In the genomic region with DNA sequence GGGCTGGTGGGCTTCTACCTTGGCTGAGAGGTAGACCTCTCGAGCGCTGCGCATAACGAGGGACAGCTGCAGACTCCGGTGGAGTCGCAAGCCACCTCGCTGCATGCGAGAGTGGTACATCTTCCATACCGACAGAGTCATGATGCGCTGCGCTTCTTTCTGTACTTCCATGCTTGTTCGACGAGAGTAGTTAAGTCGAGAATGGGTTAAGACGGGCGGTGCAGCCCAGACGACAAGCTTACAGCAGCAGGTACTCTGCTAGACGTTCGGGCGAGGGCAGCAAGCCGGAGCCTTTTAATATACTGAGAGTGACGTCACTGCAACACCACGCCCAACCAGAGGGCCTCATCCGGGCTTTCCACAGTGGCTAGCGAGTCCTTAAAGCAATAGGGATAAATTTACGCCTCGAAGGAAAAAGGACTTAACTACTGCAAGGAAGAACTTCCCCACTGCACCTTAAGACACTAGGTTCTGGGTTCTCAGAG, we compare ENCODE assay signal across 8 mouse cellular contexts. TPM values are rescaled to one million over a fixed set of nuclear protein-coding genes. Genes with fewer than 3 reads are reported as not detected.
DNase-seq lines count a peak whose midpoint lies in the region; ATAC-seq and TF ChIP-seq lines count a peak whose summit lies in the region.

TSS of gene Ier2 (minus strand) at position 272 of the 485 bp plus-strand sequence.

- H3K27ac ChIP-seq in MEL (ENCODE audit: control insufficient read depth, low read depth, low read length), result peak within 1 kb of the TSS; percentile 95
- peak within 1 kb of the TSS; percentile 78 for H3K27ac ChIP-seq in cerebellum, adult 2 months (ENCODE audit: insufficient read depth, low read length)
- H3K27ac ChIP-seq in forebrain, postnatal 0 days (ENCODE audit: low read depth, low read length), result peak within 1 kb of the TSS; percentile 72
- peak within 1 kb of the TSS; percentile 97 for H3K27ac ChIP-seq in lung, embryonic 14.5 days (ENCODE audit: low read depth)

- H3K4me1 ChIP-seq in MEL (ENCODE audit: control insufficient read depth in 1 of 2, insufficient read depth in 2 of 2, low read length in 2 of 2), result peaks cover 2 to 28% of the 10 kb centered on the region in 2 experiments
- H3K4me1 ChIP-seq in cerebellum, adult 2 months (ENCODE audit: control insufficient read depth, insufficient read depth, low read length), result peaks cover 3% of the 10 kb centered on the region; the same call in 1 of the 2 replicates
- H3K4me1 ChIP-seq in forebrain, postnatal 0 days (ENCODE audit: insufficient read depth), result peaks cover 7% of the 10 kb centered on the region
- peaks cover 19% of the 10 kb centered on the region for H3K4me1 ChIP-seq in lung, embryonic 14.5 days (ENCODE audit: insufficient read depth)

- ATAC-seq in forebrain, postnatal 0 days, result peak; percentile 77
- peak; percentile 67 for ATAC-seq in lung, embryonic 14.5 days (ENCODE audit: insufficient read depth)
- ATAC-seq in neutrophil, adult 5-6 weeks (ENCODE audit: extremely low read depth, insufficient number of reproducible peaks, low FRiP score, poor library complexity, severe bottlenecking), result peak; percentile 49

- peaks cover 0 to 19% of the 10 kb centered on the region in 2 experiments; a peak in 2 of 4 replicates for H3K36me3 ChIP-seq in MEL (ENCODE audit: control insufficient read depth in 1 of 2, insufficient read depth in 2 of 2, low read length in 2 of 2)
- no peaks in the 10 kb centered on the region for H3K36me3 ChIP-seq in forebrain, postnatal 0 days (ENCODE audit: insufficient read depth)
- no peaks in the 10 kb centered on the region for H3K36me3 ChIP-seq in lung, embryonic 14.5 days (ENCODE audit: insufficient read depth)

- DNase-seq in MEL (ENCODE audit: low read depth, low spot score), result peak; percentile 97
- peak; percentile 97 for DNase-seq in cerebellum, adult 2 months
- peak; percentile 95 for DNase-seq in forebrain, postnatal 0 days
- DNase-seq in heart, postnatal 4 days, result peak; percentile 96
- DNase-seq in layer of hippocampus, adult 8-10 months (ENCODE audit: low spot score in 2 of 2), result peak; percentile 91 to 92
- DNase-seq in lung, embryonic 14.5 days, result peak; percentile 99
- DNase-seq in testis, postnatal 14 days (ENCODE audit: low spot score), result peak; percentile 91

- TF ChIP-seq POLR2A in MEL (IDR thresholded peaks at IDR 0.05; ENCODE audit: control insufficient read depth in 1 of 2, insufficient read depth in 1 of 2, low read depth in 1 of 2, low read length in 2 of 2, poor library complexity in 1 of 2), result peak; percentile 99 to 100
- peak; percentile 100 for TF ChIP-seq POLR2A in cerebellum, adult 2 months (IDR thresholded peaks at IDR 0.05; ENCODE audit: borderline replicate concordance, insufficient read depth, low read length)

- H3K79me2 ChIP-seq in MEL (ENCODE audit: control insufficient read depth, insufficient read depth, low read length, poor library complexity), result peaks cover 52% of the 10 kb centered on the region

- H3K9ac ChIP-seq in MEL (ENCODE audit: control insufficient read depth, low read depth, low read length, poor library complexity, severe bottlenecking), result peak within 1 kb of the TSS; percentile 88
- H3K9ac ChIP-seq in forebrain, postnatal 0 days, result peak within 1 kb of the TSS; percentile 46
- peak within 1 kb of the TSS; percentile 93 for H3K9ac ChIP-seq in lung, embryonic 14.5 days

- WGBS in cerebellum, adult 2 months, result under 1% methylated on average over 27 of the region's 27 CpGs
- WGBS in forebrain, postnatal 0 days, result 2% methylated on average over 27 of the region's 27 CpGs
- under 1% methylated on average over 27 of the region's 27 CpGs for WGBS in lung, embryonic 14.5 days

- no peaks in the 10 kb centered on the region for H3K27me3 ChIP-seq in MEL (ENCODE audit: control insufficient read depth in 1 of 2, insufficient read depth in 2 of 2, low read length in 2 of 2)
- no peaks in the 10 kb centered on the region for H3K27me3 ChIP-seq in cerebellum, adult 2 months (ENCODE audit: control insufficient read depth, insufficient read depth, low read length)
- H3K27me3 ChIP-seq in forebrain, postnatal 0 days (ENCODE audit: insufficient read depth, low read length), result no peaks in the 10 kb centered on the region
- H3K27me3 ChIP-seq in lung, embryonic 14.5 days (ENCODE audit: insufficient read depth, low read length), result no peaks in the 10 kb centered on the region

- H3K4me2 ChIP-seq in forebrain, postnatal 0 days (ENCODE audit: low read depth), result peak within 1 kb of the TSS; percentile 62
- peak within 1 kb of the TSS; percentile 89 for H3K4me2 ChIP-seq in lung, embryonic 14.5 days

- no peak for TF ChIP-seq EP300 in MEL (IDR thresholded peaks at IDR 0.05; ENCODE audit: low read depth in 1 of 2, low read length in 2 of 2)

- H3K4me3 ChIP-seq in MEL (ENCODE audit: control insufficient read depth in 1 of 2, insufficient read depth in 1 of 2, low read depth in 2 of 2, low read length in 2 of 2), result peak within 1 kb of the TSS; percentile 67 to 93
- peak within 1 kb of the TSS; percentile 66 for H3K4me3 ChIP-seq in cerebellum, adult 2 months (replicated peaks; ENCODE audit: insufficient read depth, low read depth, low read length)
- peak within 1 kb of the TSS; percentile 57 for H3K4me3 ChIP-seq in forebrain, postnatal 0 days (ENCODE audit: low read depth, low read length)
- peak within 1 kb of the TSS; percentile 86 for H3K4me3 ChIP-seq in lung, embryonic 14.5 days (ENCODE audit: low read depth, low read length)

- H3K9me3 ChIP-seq in MEL (replicated peaks; ENCODE audit: insufficient read depth, low read length), result no peaks in the 10 kb centered on the region
- H3K9me3 ChIP-seq in forebrain, postnatal 0 days (ENCODE audit: low read length), result no peaks in the 10 kb centered on the region
- H3K9me3 ChIP-seq in lung, embryonic 14.5 days (ENCODE audit: low read depth, low read length), result no peaks in the 10 kb centered on the region

- no peak for TF ChIP-seq RAD21 in MEL (IDR thresholded peaks at IDR 0.05; ENCODE audit: low read depth, low read length)

- TF ChIP-seq CTCF in MEL (IDR thresholded peaks at IDR 0.05 in 2 of 3, conservative IDR thresholded peaks at IDR 0.05 in 1 of 3; ENCODE audit: control insufficient read depth in 1 of 3, insufficient read depth in 1 of 3, low read depth in 2 of 3, low read length in 3 of 3, poor library complexity in 1 of 3, severe bottlenecking in 1 of 3), result no peak
- TF ChIP-seq CTCF in cerebellum, adult 2 months (IDR thresholded peaks at IDR 0.05; ENCODE audit: borderline replicate concordance, insufficient read depth, low read depth, low read length), result no peak
- peak; percentile 27 for TF ChIP-seq CTCF in forebrain, postnatal 0 days (IDR thresholded peaks at IDR 0.05; ENCODE audit: low read depth)
- TF ChIP-seq CTCF in lung, embryonic 14.5 days (IDR thresholded peaks at IDR 0.05; ENCODE audit: low read depth), result no peak

TF ChIP-seq in MEL, 35 proteins besides CTCF, POLR2A, EP300 and RAD21 (continues in another document):
- no peak; the same call in 1 of the 2 replicates for TF ChIP-seq MAX (IDR thresholded peaks at IDR 0.05; ENCODE audit: low read length)
- no peak; the same call in 1 of the 2 replicates for TF ChIP-seq KAT2A (conservative IDR thresholded peaks at IDR 0.05; ENCODE audit: low read depth, low read length)
- TF ChIP-seq ELF1 (IDR thresholded peaks at IDR 0.05; ENCODE audit: low read depth, low read length), result peak; percentile 68
- peak; percentile 100 for TF ChIP-seq POLR2AphosphoS2 (IDR thresholded peaks at IDR 0.05; ENCODE audit: low read length)
- 0 out of 2 replicates have a peak, but pooled peaks have one; percentile 59 for TF ChIP-seq JUND (IDR thresholded peaks at IDR 0.05; ENCODE audit: low read depth, low read length)
- no peak for TF ChIP-seq USF2 (IDR thresholded peaks at IDR 0.05; ENCODE audit: borderline replicate concordance in 1 of 2, insufficient read depth in 1 of 2, low read depth in 1 of 2, low read length in 2 of 2)
- TF ChIP-seq MAZ (IDR thresholded peaks at IDR 0.05; ENCODE audit: low read depth, low read length), result peak; percentile 80; the same call in 1 of the 2 replicates
- TF ChIP-seq ZMIZ1 (IDR thresholded peaks at IDR 0.05; ENCODE audit: low read depth, low read length), result peak; percentile 100
- no peak for TF ChIP-seq USF1 (IDR thresholded peaks at IDR 0.05; ENCODE audit: low read depth, low read length)
- TF ChIP-seq CHD2 (IDR thresholded peaks at IDR 0.05; ENCODE audit: low read length), result no peak
- no peak for TF ChIP-seq RCOR1 (IDR thresholded peaks at IDR 0.05; ENCODE audit: low read depth, low read length)
- peak; percentile 58; the same call in 1 of the 2 replicates for TF ChIP-seq MEF2A (IDR thresholded peaks at IDR 0.05; ENCODE audit: extremely low read depth, insufficient replicate concordance, low read depth, low read length, poor library complexity, severe bottlenecking)
- TF ChIP-seq UBTF (IDR thresholded peaks at IDR 0.05; ENCODE audit: borderline replicate concordance, insufficient read depth, low read depth, low read length), result no peak
- no peak; the same call in 1 of the 2 replicates for TF ChIP-seq CHD1 (IDR thresholded peaks at IDR 0.05; ENCODE audit: low read depth, low read length)
- no peak for TF ChIP-seq MYB (IDR thresholded peaks at IDR 0.05; ENCODE audit: low read depth, low read length)
- no peak for TF ChIP-seq BHLHE40 (IDR thresholded peaks at IDR 0.05; ENCODE audit: borderline replicate concordance, low read depth, low read length)
- no peak for TF ChIP-seq GABPA (IDR thresholded peaks at IDR 0.05; ENCODE audit: low read depth, low read length)
- TF ChIP-seq MYC (IDR thresholded peaks at IDR 0.05; ENCODE audit: low read depth, low read length), result no peak; the same call in 1 of the 2 replicates
- TF ChIP-seq MXI1 (IDR thresholded peaks at IDR 0.05; ENCODE audit: low read depth, low read length), result peak; percentile 63; the same call in 1 of the 2 replicates
- no peak for TF ChIP-seq SMC3 (IDR thresholded peaks at IDR 0.05; ENCODE audit: low read depth, low read length)
- TF ChIP-seq ZKSCAN1 (IDR thresholded peaks at IDR 0.05; ENCODE audit: low read depth, low read length), result no peak
- TF ChIP-seq POLR2AphosphoS5 (IDR thresholded peaks at IDR 0.05; ENCODE audit: borderline replicate concordance, low read depth, low read length), result peak; percentile 99

RNA-seq across cellular contexts. Expression of gene Ier2, which starts in this region (rescaled TPM):
- total RNA-seq in MEL (2012; rRNA removed), result 22.5 and 24.4 TPM in 2 replicates
- polyA plus RNA-seq in MEL (2012; ENCODE audit: insufficient read depth in 1 of 2, insufficient read length in 2 of 2, low read depth in 1 of 2, low replicate concordance in 2 of 2, missing spikeins in 1 of 2), result 100 to 1,000 TPM in 1 of 2 experiments, 10 to 100 TPM in 1; 37.7 to 258 TPM
- 13.9 and 15.1 TPM in 2 replicates for polyA plus RNA-seq in cerebellum, adult 2 months (2012; rRNA removed)
- total RNA-seq in forebrain, postnatal 0 days (2014; rRNA removed), result 4.8 and 8.5 TPM in 2 replicates
- polyA plus RNA-seq in forebrain, postnatal 0 days (2015; fragmentation: Nextera tagmentation; extraction: Ambion mirVana), result 19.3 and 22.7 TPM in 2 replicates
- 10 to 100 TPM; 33.3 to 35.5 TPM for total RNA-seq in heart, postnatal 4 days (2021)
- total RNA-seq in layer of hippocampus, adult 8-10 months (2022), result 10 to 100 TPM in 1 of 4 experiments, 1 to 10 TPM in 3; 7.0 to 10.2 (median 9.3) TPM
- polyA plus RNA-seq in lung, embryonic 14.5 days (2014; fragmentation: Nextera tagmentation; extraction: Ambion mirVana), result 81.7 and 83.8 TPM in 2 replicates
- total RNA-seq in neutrophil, adult 5-6 weeks (2017), result 115 and 124 TPM in 2 replicates

Comparison
In these comparisons a context has a peak if more than half of its experiments do, and no peak if none do; other contexts are left out.
1. Peak in every context shown above with its lines: DNase-seq, ATAC-seq, H3K4me3 ChIP-seq and H3K27ac ChIP-seq.